Mouse (Mus musculus) olfactory bulb, adult 2 months (tissue): Measurements from ENCODE around the gene Jade1.

Experiments used
- CTCF ChIP-seq: fragments of 200-500 bp; IDR thresholded peaks from 2 replicates; pipeline ENCODE4 v1.5.1; 2012; ENCODE audit warnings: low read depth, mild to moderate bottlenecking, low read length, moderate library complexity; ENCODE audit not compliant: insufficient read depth
- POLR2A ChIP-seq: fragments of 200-500 bp; IDR thresholded peaks from 2 replicates; pipeline ENCODE4 v1.6.1; 2012; ENCODE audit warnings: mild to moderate bottlenecking, low read depth, low read length, moderate library complexity; ENCODE audit not compliant: insufficient read depth

- no peak for TF ChIP-seq CTCF
- no peak for TF ChIP-seq POLR2A
Measured at GRCm38 (mm10) chr3:41612211-41612610, 56.7 kb downstream of the Jade1 start.
